Mouse (Mus musculus): ENCODE data around the gene Gad1. TPM values are rescaled to one million over a fixed set of nuclear protein-coding genes. Genes with fewer than 3 reads are reported as not detected.
A peak's percentile ranks its signal among the peaks of the same experiment; 100 is the strongest.

Gad1 gene
- polyA plus RNA-seq, 2 experiments, result 0.02 to 0.03 TPM

GRCm38 (mm10) chr2:70620225-70620624 is 67.4 kb downstream of the Gad1 start:
- Histone ChIP-seq H3K27ac (no peak overlapping the region), H3K27me3 (ENCODE audit: control insufficient read depth, insufficient read depth, low read length) (no peaks in the 10 kb centered on the region), H3K4me2 (ENCODE audit: low read depth) (no peak overlapping the region), H3K9me3 (ENCODE audit: control insufficient read depth, low read length) (no peaks in the 10 kb centered on the region), H3K4me1 (replicated peaks; ENCODE audit: control insufficient read depth in 2 of 2, insufficient read depth in 2 of 2, low read length in 1 of 2) (no peaks in the 10 kb centered on the region), H3K4me3 (ENCODE audit: insufficient read depth in 1 of 2, low read depth in 2 of 2, low read length in 2 of 2) (no peak overlapping the region), H3K36me3 (replicated peaks; ENCODE audit: control insufficient read depth, insufficient read depth, low read depth) (no peaks in the 10 kb centered on the region), H3K9ac (replicated peaks) (no peak overlapping the region)
- DNase-seq (ENCODE audit: low read depth in 3 of 3, low spot score in 3 of 3), result peak in 2 of 3 experiments; percentile 16 to 22
- TF ChIP-seq CTCF (IDR thresholded peaks at IDR 0.05; ENCODE audit: low read depth) (peak; percentile 78), EP300 (IDR thresholded peaks at IDR 0.05; ENCODE audit: low read depth) (no peak)
- 24% methylated on average over 6 of the region's 6 CpGs for whole genome bisulfite sequencing (ENCODE audit: insufficient replicate concordance)
- ATAC-seq (ENCODE audit: insufficient read depth), result no peak

- Histone ChIP-seq H3K27ac (no peak overlapping the region), H3K9me3 (ENCODE audit: control insufficient read depth, low read length) (no peaks in the 10 kb centered on the region), H3K4me3 (ENCODE audit: insufficient read depth in 1 of 2, low read depth in 2 of 2, low read length in 2 of 2) (no peak overlapping the region), H3K9ac (replicated peaks) (no peak overlapping the region), H3K4me2 (ENCODE audit: low read depth) (no peak overlapping the region), H3K4me1 (replicated peaks; ENCODE audit: control insufficient read depth in 2 of 2, insufficient read depth in 2 of 2, low read length in 1 of 2) (no peaks in the 10 kb centered on the region), H3K36me3 (replicated peaks; ENCODE audit: control insufficient read depth, insufficient read depth, low read depth) (no peaks in the 10 kb centered on the region), H3K27me3 (ENCODE audit: control insufficient read depth, insufficient read depth, low read length) (no peaks in the 10 kb centered on the region)
- ATAC-seq (ENCODE audit: insufficient read depth) (no peak), DNase-seq (ENCODE audit: low read depth in 3 of 3, low spot score in 3 of 3) (no peak)
- 34% methylated on average over 4 of the region's 4 CpGs for WGBS (ENCODE audit: insufficient replicate concordance)
- no peak for TF ChIP-seq EP300 (IDR thresholded peaks at IDR 0.05; ENCODE audit: low read depth)
- TF ChIP-seq CTCF (IDR thresholded peaks at IDR 0.05; ENCODE audit: low read depth), result no peak
These were observed 69.4 kb downstream of the Gad1 start for GRCm38 (mm10) chr2:70622244-70622643.

GRCm38 (mm10) chr2:70625761-70626160 is 72.9 kb downstream of the Gad1 start:
- Histone ChIP-seq H3K4me1 (replicated peaks; ENCODE audit: control insufficient read depth in 2 of 2, insufficient read depth in 2 of 2, low read length in 1 of 2) (no peaks in the 10 kb centered on the region), H3K9ac (replicated peaks) (no peak overlapping the region), H3K27ac (no peak overlapping the region), H3K9me3 (ENCODE audit: control insufficient read depth, low read length) (no peaks in the 10 kb centered on the region), H3K4me3 (ENCODE audit: insufficient read depth in 1 of 2, low read depth in 2 of 2, low read length in 2 of 2) (no peak overlapping the region), H3K36me3 (replicated peaks; ENCODE audit: control insufficient read depth, insufficient read depth, low read depth) (no peaks in the 10 kb centered on the region), H3K4me2 (ENCODE audit: low read depth) (no peak overlapping the region), H3K27me3 (ENCODE audit: control insufficient read depth, insufficient read depth, low read length) (no peaks in the 10 kb centered on the region)
- ATAC-seq (ENCODE audit: insufficient read depth) (no peak), DNase-seq (ENCODE audit: low read depth in 3 of 3, low spot score in 3 of 3) (no peak)
- WGBS (ENCODE audit: insufficient replicate concordance), result 43% methylated on average over 7 of the region's 7 CpGs
- no peak for TF ChIP-seq EP300 (IDR thresholded peaks at IDR 0.05; ENCODE audit: low read depth)
- TF ChIP-seq CTCF (IDR thresholded peaks at IDR 0.05; ENCODE audit: low read depth), result no peak

- no peaks in the 10 kb centered on the region for H3K36me3 ChIP-seq (replicated peaks; ENCODE audit: control insufficient read depth, insufficient read depth, low read depth)
- no peak for ATAC-seq (ENCODE audit: insufficient read depth)
- H3K27me3 ChIP-seq (ENCODE audit: control insufficient read depth, insufficient read depth, low read length), result no peaks in the 10 kb centered on the region
- H3K9me3 ChIP-seq (ENCODE audit: control insufficient read depth, low read length), result no peaks in the 10 kb centered on the region
- H3K4me1 ChIP-seq (replicated peaks; ENCODE audit: control insufficient read depth in 2 of 2, insufficient read depth in 2 of 2, low read length in 1 of 2), result no peaks in the 10 kb centered on the region
- no peak for TF ChIP-seq EP300 (IDR thresholded peaks at IDR 0.05; ENCODE audit: low read depth)
- no peak for TF ChIP-seq CTCF (IDR thresholded peaks at IDR 0.05; ENCODE audit: low read depth)
- H3K27ac ChIP-seq, result no peak overlapping the region
- no peak for DNase-seq (ENCODE audit: low read depth in 3 of 3, low spot score in 3 of 3)
- 44% methylated on average over 12 of the region's 12 CpGs for WGBS (ENCODE audit: insufficient replicate concordance)
- H3K4me3 ChIP-seq (ENCODE audit: insufficient read depth in 1 of 2, low read depth in 2 of 2, low read length in 2 of 2), result no peak overlapping the region
- no peak overlapping the region for H3K9ac ChIP-seq (replicated peaks)
- H3K4me2 ChIP-seq (ENCODE audit: low read depth), result no peak overlapping the region
These were observed 75.5 kb downstream of the Gad1 start for GRCm38 (mm10) chr2:70628397-70628796.

GRCm38 (mm10) chr2:70629339-70629761 is 76.5 kb downstream of the Gad1 start:
- Histone ChIP-seq H3K4me1 (replicated peaks; ENCODE audit: control insufficient read depth in 2 of 2, insufficient read depth in 2 of 2, low read length in 1 of 2) (no peaks in the 10 kb centered on the region), H3K9ac (replicated peaks) (no peak overlapping the region), H3K27me3 (ENCODE audit: control insufficient read depth, insufficient read depth, low read length) (no peaks in the 10 kb centered on the region), H3K27ac (no peak overlapping the region), H3K36me3 (replicated peaks; ENCODE audit: control insufficient read depth, insufficient read depth, low read depth) (no peaks in the 10 kb centered on the region), H3K9me3 (ENCODE audit: control insufficient read depth, low read length) (no peaks in the 10 kb centered on the region), H3K4me3 (ENCODE audit: insufficient read depth in 1 of 2, low read depth in 2 of 2, low read length in 2 of 2) (no peak overlapping the region), H3K4me2 (ENCODE audit: low read depth) (no peak overlapping the region)
- DNase-seq (ENCODE audit: low read depth in 3 of 3, low spot score in 3 of 3) (no peak), ATAC-seq (ENCODE audit: insufficient read depth) (no peak)
- TF ChIP-seq EP300 (IDR thresholded peaks at IDR 0.05; ENCODE audit: low read depth) (no peak), CTCF (IDR thresholded peaks at IDR 0.05; ENCODE audit: low read depth) (no peak)
- 21% methylated on average over 10 of the region's 10 CpGs for WGBS (ENCODE audit: insufficient replicate concordance)

Measured in liver, embryonic 14.5 days (tissue).